Mouse (Mus musculus): Measurements from ENCODE around the gene Grip2. TPM values are rescaled to one million over a fixed set of nuclear protein-coding genes. Genes with fewer than 3 reads are reported as not detected.

Gene Grip2
- total RNA-seq, 2 experiments from 2014 or later = 14.6 to 18.4 TPM

Other genes starting within 250 kb of the Grip2 start
- gene Slc6a6, start 143.2 kb downstream of the Grip2 start, total RNA-seq (2021) = 10 to 100 TPM; 53.5 to 56.9 TPM
- gene Ccdc174, start 50.8 kb upstream of the Grip2 start, total RNA-seq (2021) = 10 to 100 TPM; 11.9 to 15.1 TPM
- gene 4930590J08Rik, start 75.6 kb upstream of the Grip2 start, total RNA-seq (2021) = 1 to 10 TPM; 1.1 to 1.6 TPM
- gene Fgd5, start 151.6 kb upstream of the Grip2 start, total RNA-seq (2021) = 10 to 100 TPM; 22.1 to 25.3 TPM